Mouse (Mus musculus) intestine, embryonic 14.5 days (tissue): ENCODE results near the gene Susd5. TPM values are rescaled to one million over a fixed set of nuclear protein-coding genes. Genes with fewer than 3 reads are reported as not detected.

ENCODE experiments used
- ATAC-seq: fragments of 200-750 bp; cut with Nextera tagmentation; replicated peaks from 2 replicates; pipeline ENCODE4 v1.8.0; 2017; ENCODE audit warnings: low read depth, moderate number of reproducible peaks, moderate TSS enrichment, moderate library complexity; ENCODE audit not compliant: low FRiP score, low TSS enrichment
- DNase-seq: peaks from one replicate; pipeline ENCODE4 v3.0.0-alpha.2; 2018; ENCODE audit warnings: low spot score
- H3K27ac ChIP-seq: fragments of 300-500 bp; sonication (generic); 2 replicates; pipeline ENCODE4 v1.5.1; 2014; ENCODE audit warnings: low read depth, mild to moderate bottlenecking, control low read depth
- H3K27me3 ChIP-seq: fragments of 300-500 bp; sonication (generic); replicated peaks from 2 replicates; pipeline ENCODE4 v1.6.1; 2014; ENCODE audit warnings: low read length, control low read depth; ENCODE audit not compliant: control insufficient read depth, insufficient read depth
- H3K36me3 ChIP-seq: fragments of 300-500 bp; sonication (generic); 2 replicates; pipeline ENCODE4 v1.6.1; 2014; ENCODE audit warnings: low read length, control low read depth; ENCODE audit not compliant: control insufficient read depth, insufficient read depth
- H3K4me1 ChIP-seq: fragments of 300-500 bp; sonication (generic); replicated peaks from 2 replicates; pipeline ENCODE4 v1.6.1; 2014; ENCODE audit warnings: low read length, control low read depth, mixed read lengths; ENCODE audit not compliant: control insufficient read depth, insufficient read depth
- H3K4me2 ChIP-seq: fragments of 300-500 bp; sonication (generic); 2 replicates; pipeline ENCODE4 v1.6.1; 2014; ENCODE audit warnings: low read length
- H3K4me3 ChIP-seq: fragments of 300-500 bp; sonication (generic); 2 replicates; pipeline ENCODE4 v1.5.1; 2014; ENCODE audit warnings: low read depth, low read length, control low read depth, mixed read lengths
- H3K9ac ChIP-seq: fragments of 300-500 bp; sonication (generic); 2 replicates; pipeline ENCODE4 v1.6.1; 2014; ENCODE audit warnings: mild to moderate bottlenecking, low read length
- H3K9me3 ChIP-seq: fragments of 300-500 bp; sonication (generic); 2 replicates; pipeline ENCODE4 v1.6.1; 2016; ENCODE audit warnings: low read length, control low read depth; ENCODE audit not compliant: control insufficient read depth
- WGBS: fragments of 180-500 bp; shearing (Covaris S2); extraction: QIAGEN DNeasy Blood & Tissue Kit; methylation state at CpG from one replicate; pipeline ENCODE4 v1.1.7; 2014; 5-methylcytosine and 5-hydroxymethylcytosine counted together
- polyA plus RNA-seq: library from polyadenylated mRNA; unstranded; fragments of >200 nt; fragmentation: Nextera tagmentation; extraction: Ambion mirVana; gene quantifications from 2 replicates; pipeline ENCODE4 v1.2.1, GENCODE M21; 2014

Gene Susd5
- polyA plus RNA-seq, 1 experiment from 2014 or later, result 0.80 TPM

- H3K4me3 ChIP-seq, result no peak overlapping the region
- H3K27ac ChIP-seq, result no peak overlapping the region
- H3K4me1 ChIP-seq, result no peaks in the 10 kb centered on the region
- DNase-seq (no peak), ATAC-seq (no peak)
- H3K9me3 ChIP-seq, result no peaks in the 10 kb centered on the region
- 0 out of 2 replicates have a peak, but pooled peaks cover under 1% of the 10 kb centered on the region for H3K27me3 ChIP-seq
- no peak overlapping the region for H3K4me2 ChIP-seq
- 85% methylated on average over 7 of the region's 7 CpGs for WGBS
- H3K9ac ChIP-seq, result no peak overlapping the region
- no peaks in the 10 kb centered on the region for H3K36me3 ChIP-seq
Measured at GRCm38 (mm10) chr9:114050106-114050505, 6.8 kb upstream of the Susd5 start.

GRCm38 (mm10) chr9:114050778-114051177 lies 6.2 kb upstream of the Susd5 start:
- no peak overlapping the region for H3K4me3 ChIP-seq
- H3K36me3 ChIP-seq, result no peaks in the 10 kb centered on the region
- ATAC-seq (no peak), DNase-seq (no peak)
- no peaks in the 10 kb centered on the region for H3K4me1 ChIP-seq
- H3K9me3 ChIP-seq, result no peaks in the 10 kb centered on the region
- H3K27me3 ChIP-seq, result peaks cover 7% of the 10 kb centered on the region; the same call in 1 of the 2 replicates
- WGBS, result 91% methylated on average over 16 of the region's 16 CpGs
- no peak overlapping the region for H3K9ac ChIP-seq
- no peak overlapping the region for H3K27ac ChIP-seq
- H3K4me2 ChIP-seq, result no peak overlapping the region

GRCm38 (mm10) chr9:114052031-114052430 lies 4.9 kb upstream of the Susd5 start:
- no peak; the same call in 1 of the 2 replicates for ATAC-seq
- no peak overlapping the region for H3K4me3 ChIP-seq
- peaks cover 20% of the 10 kb centered on the region for H3K27me3 ChIP-seq
- WGBS, result 64% methylated on average over 4 of the region's 4 CpGs
- no peaks in the 10 kb centered on the region for H3K36me3 ChIP-seq
- no peak overlapping the region for H3K4me2 ChIP-seq
- H3K9ac ChIP-seq, result no peak overlapping the region
- no peaks in the 10 kb centered on the region for H3K9me3 ChIP-seq
- H3K4me1 ChIP-seq, result 0 out of 2 replicates have a peak, but pooled peaks cover 2% of the 10 kb centered on the region
- DNase-seq, result no peak
- no peak overlapping the region for H3K27ac ChIP-seq

- ATAC-seq (no peak), DNase-seq (no peak)
- 0 out of 2 replicates have a peak, but pooled peaks cover 3% of the 10 kb centered on the region for H3K4me1 ChIP-seq
- H3K9ac ChIP-seq, result no peak overlapping the region
- H3K4me3 ChIP-seq, result no peak overlapping the region
- H3K4me2 ChIP-seq, result no peak overlapping the region
- no peaks in the 10 kb centered on the region for H3K36me3 ChIP-seq
- H3K9me3 ChIP-seq, result no peaks in the 10 kb centered on the region
- WGBS, result 77% methylated on average over 6 of the region's 6 CpGs
- H3K27ac ChIP-seq, result no peak overlapping the region
- H3K27me3 ChIP-seq, result peaks cover 28% of the 10 kb centered on the region
Measured at GRCm38 (mm10) chr9:114052866-114053265, 4.1 kb upstream of the Susd5 start.

GRCm38 (mm10) chr9:114068494-114069053 lies 11.6 kb downstream of the Susd5 start:
- no peaks in the 10 kb centered on the region for H3K9me3 ChIP-seq
- H3K4me3 ChIP-seq, result no peak overlapping the region
- H3K4me2 ChIP-seq, result no peak overlapping the region
- 0 out of 2 replicates have a peak, but pooled peaks have one; percentile 61 for ATAC-seq
- no peaks in the 10 kb centered on the region for H3K27me3 ChIP-seq
- no peak overlapping the region for H3K9ac ChIP-seq
- H3K27ac ChIP-seq, result no peak overlapping the region
- no peaks in the 10 kb centered on the region for H3K4me1 ChIP-seq
- DNase-seq, result no peak
- 63% methylated on average over 12 of the region's 12 CpGs for WGBS
- H3K36me3 ChIP-seq, result no peaks in the 10 kb centered on the region

- no peak for DNase-seq
- ATAC-seq, result peak; percentile 55
- WGBS, result 51% methylated on average over 6 of the region's 6 CpGs
Measured at GRCm38 (mm10) chr9:114069372-114069771, 12.4 kb downstream of the Susd5 start.

GRCm38 (mm10) chr9:114073681-114074080 lies 16.7 kb downstream of the Susd5 start:
- H3K27me3 ChIP-seq, result no peaks in the 10 kb centered on the region
- no peaks in the 10 kb centered on the region for H3K9me3 ChIP-seq
- DNase-seq (no peak), ATAC-seq (no peak)
- no peak overlapping the region for H3K27ac ChIP-seq
- H3K9ac ChIP-seq, result no peak overlapping the region
- no peak overlapping the region for H3K4me3 ChIP-seq
- no peaks in the 10 kb centered on the region for H3K36me3 ChIP-seq
- H3K4me1 ChIP-seq, result no peaks in the 10 kb centered on the region
- 85% methylated on average over 19 of the region's 19 CpGs for WGBS
- H3K4me2 ChIP-seq, result no peak overlapping the region

More at GRCm38 (mm10) chr9:114069372-114069771, 12.4 kb downstream of the Susd5 start:
- Histone ChIP-seq H3K36me3 (no peaks in the 10 kb centered on the region), H3K9ac (no peak overlapping the region), H3K4me1 (no peaks in the 10 kb centered on the region), H3K4me2 (no peak overlapping the region), H3K9me3 (no peaks in the 10 kb centered on the region), H3K4me3 (no peak overlapping the region), H3K27me3 (no peaks in the 10 kb centered on the region), H3K27ac (no peak overlapping the region)

GRCm38 (mm10) chr9:114086422-114086821 lies 29.5 kb downstream of the Susd5 start:
- DNase-seq (no peak), ATAC-seq (no peak)
- no peak overlapping the region for H3K4me3 ChIP-seq
- H3K4me1 ChIP-seq, result no peaks in the 10 kb centered on the region
- H3K27me3 ChIP-seq, result no peaks in the 10 kb centered on the region
- 88% methylated on average over 3 of the region's 3 CpGs for WGBS
- H3K4me2 ChIP-seq, result no peak overlapping the region
- no peak overlapping the region for H3K9ac ChIP-seq
- H3K27ac ChIP-seq, result no peak overlapping the region
- H3K9me3 ChIP-seq, result no peaks in the 10 kb centered on the region
- H3K36me3 ChIP-seq, result no peaks in the 10 kb centered on the region
